Mouse (Mus musculus) ES-Bruce4 (cell line): ENCODE data around the gene Nphp1. TPM values are rescaled to one million over a fixed set of nuclear protein-coding genes. Genes with fewer than 3 reads are reported as not detected.

ENCODE experiments used
- H3K27ac ChIP-seq: 2 replicates; pipeline ENCODE4 v1.5.1; 2012; ENCODE audit warnings: low read length, inconsistent platforms; ENCODE audit not compliant: insufficient read depth
- H3K27me3 ChIP-seq: 2 replicates; pipeline ENCODE4 v1.6.1; 2012; ENCODE audit warnings: mild to moderate bottlenecking, low read length, inconsistent platforms; ENCODE audit not compliant: control insufficient read depth, poor library complexity, insufficient read depth, severe bottlenecking
- H3K36me3 ChIP-seq: 2 replicates; pipeline ENCODE4 v1.6.1; 2012; ENCODE audit warnings: inconsistent platforms, mild to moderate bottlenecking, low read length, moderate library complexity; ENCODE audit not compliant: control insufficient read depth, poor library complexity, insufficient read depth, severe bottlenecking
- H3K4me1 ChIP-seq: one replicate; pipeline ENCODE4 v1.8.1; 2011; ENCODE audit warnings: low read length; ENCODE audit not compliant: control insufficient read depth, insufficient read depth
- H3K4me3 ChIP-seq: 2 replicates; pipeline ENCODE4 v1.5.1; 2011; ENCODE audit warnings: low read depth, mild to moderate bottlenecking, low read length
- H3K9ac ChIP-seq: 2 replicates; pipeline ENCODE4 v1.6.1; 2012; ENCODE audit warnings: low read depth, mild to moderate bottlenecking, inconsistent platforms; ENCODE audit not compliant: poor library complexity, severe bottlenecking
- H3K9me3 ChIP-seq: replicated peaks from 2 replicates; pipeline ENCODE4 v1.6.1; 2012; ENCODE audit warnings: mild to moderate bottlenecking, low read length, inconsistent platforms; ENCODE audit not compliant: control insufficient read depth, poor library complexity, insufficient read depth, severe bottlenecking
- CTCF ChIP-seq: IDR thresholded peaks from one replicate; pipeline ENCODE4 v1.8.1; 2011; ENCODE audit warnings: low read depth, low read length
- EP300 ChIP-seq: IDR thresholded peaks from 2 replicates; pipeline ENCODE4 v1.6.1; 2011; ENCODE audit warnings: low read depth, low read length; ENCODE audit not compliant: insufficient read depth
- POLR2A ChIP-seq: IDR thresholded peaks from one replicate; pipeline ENCODE4 v1.8.1; 2011; ENCODE audit warnings: low read length; ENCODE audit not compliant: insufficient read depth
- polyA plus RNA-seq: library from polyadenylated mRNA; stranded (reverse); fragments of >200 nt; gene quantifications from 2 replicates; pipeline ENCODE4 v1.2.4, GENCODE M21; 2011; ENCODE audit warnings: low read depth; ENCODE audit not compliant: missing spikeins, insufficient read depth, insufficient read length

The Nphp1 gene
- polyA plus RNA-seq: 9.7 and 11.5 TPM in 2 replicates

DNA sequence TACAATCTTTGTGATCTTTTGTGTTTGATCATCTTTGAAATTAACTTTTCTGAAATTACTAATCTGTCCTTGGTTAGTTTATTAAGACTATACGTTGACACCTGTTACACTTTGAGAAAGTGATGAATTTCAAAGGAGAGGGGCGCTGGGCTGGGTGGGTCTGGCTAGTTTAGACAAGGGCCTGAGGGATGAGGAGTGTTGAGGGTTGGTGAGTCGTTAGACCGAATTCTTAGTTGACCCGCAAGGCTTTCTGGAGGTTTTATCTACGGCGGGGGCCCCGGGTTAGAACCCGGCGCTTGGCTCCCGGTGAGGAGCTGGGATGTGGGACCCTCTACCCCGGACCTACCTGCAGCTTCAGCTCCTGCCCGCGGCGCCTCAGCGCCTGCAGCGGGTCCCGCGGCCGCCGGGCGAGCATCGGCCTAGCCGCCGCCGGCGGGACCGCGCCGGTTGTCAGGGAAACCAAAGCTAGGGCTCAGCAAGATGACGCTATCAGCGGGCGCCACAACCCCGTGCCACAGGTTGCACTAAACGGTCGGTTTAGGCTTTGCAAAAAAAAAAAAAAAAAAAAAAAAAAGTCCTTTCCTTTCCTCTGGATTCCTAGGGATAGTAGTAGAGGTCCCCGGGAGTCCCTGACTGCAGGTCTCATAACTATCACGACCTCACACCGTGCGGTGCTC, at the start of gene Nphp1:
TSS of gene Nphp1 (minus strand) at position 458 of the 677 bp plus-strand sequence.
- TF ChIP-seq POLR2A: no peak
- TF ChIP-seq CTCF: no peak
- TF ChIP-seq EP300: no peak
- Histone ChIP-seq H3K4me3 (peak within 1 kb of the TSS; percentile 78), H3K36me3 (no peaks in the 10 kb centered on the region), H3K4me1 (peaks cover 3% of the 10 kb centered on the region), H3K27ac (peak within 1 kb of the TSS; percentile 15; the same call in 1 of the 2 replicates), H3K9ac (peak within 1 kb of the TSS; percentile 72), H3K9me3 (no peaks in the 10 kb centered on the region), H3K27me3 (no peaks in the 10 kb centered on the region)

GRCm38 (mm10) chr2:127832833-127833190, 44.1 kb upstream of the Nphp1 start:
- Histone ChIP-seq H3K27ac (no peak overlapping the region), H3K4me3 (no peak overlapping the region), H3K36me3 (peaks cover 11% of the 10 kb centered on the region), H3K9me3 (no peaks in the 10 kb centered on the region), H3K27me3 (no peaks in the 10 kb centered on the region), H3K9ac (no peak overlapping the region), H3K4me1 (no peaks in the 10 kb centered on the region)
- TF ChIP-seq EP300: no peak
- no peak for TF ChIP-seq POLR2A
- no peak for TF ChIP-seq CTCF

DNA sequence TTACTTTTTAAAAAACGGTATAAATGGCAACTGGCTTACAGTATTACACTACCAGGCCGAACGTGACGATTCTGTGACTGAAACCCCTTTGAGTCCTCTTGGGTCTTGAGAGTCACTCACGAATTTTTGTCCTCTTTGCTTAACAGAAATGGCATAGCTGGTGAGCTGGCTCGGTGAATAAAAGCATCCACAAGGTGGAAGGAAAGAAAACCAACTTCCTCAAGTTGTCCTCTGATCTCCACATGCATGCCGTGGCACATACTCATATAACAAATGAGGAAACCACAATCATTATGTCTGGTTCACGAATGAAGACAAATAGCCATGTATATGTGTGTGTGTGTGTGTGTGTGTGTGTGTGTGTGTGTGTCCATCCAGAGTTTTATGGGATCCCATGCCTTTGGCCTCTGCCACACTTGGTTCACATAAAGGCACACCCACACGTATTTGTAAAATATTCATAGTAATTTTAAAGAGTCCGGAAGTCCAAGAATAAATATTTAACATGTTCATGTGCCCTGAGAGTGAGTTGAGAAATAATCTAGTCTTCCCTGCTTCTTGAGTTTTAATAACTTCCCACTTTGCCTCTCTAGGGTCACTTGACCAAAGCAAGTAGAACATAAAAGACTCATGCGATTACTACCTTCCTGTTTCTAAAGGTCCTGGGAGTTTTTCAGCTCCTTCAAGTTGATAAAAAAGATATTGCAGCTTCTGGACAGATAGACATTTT, 43.6 kb upstream of the Nphp1 start:
- Histone ChIP-seq H3K4me1 (no peaks in the 10 kb centered on the region), H3K36me3 (peaks cover 11% of the 10 kb centered on the region), H3K27ac (peak overlapping the region; percentile 26; the same call in 1 of the 2 replicates), H3K9ac (peak overlapping the region; percentile 58), H3K4me3 (no peak overlapping the region; the same call in 1 of the 2 replicates), H3K9me3 (no peaks in the 10 kb centered on the region), H3K27me3 (no peaks in the 10 kb centered on the region)
- TF ChIP-seq EP300: no peak

DNA sequence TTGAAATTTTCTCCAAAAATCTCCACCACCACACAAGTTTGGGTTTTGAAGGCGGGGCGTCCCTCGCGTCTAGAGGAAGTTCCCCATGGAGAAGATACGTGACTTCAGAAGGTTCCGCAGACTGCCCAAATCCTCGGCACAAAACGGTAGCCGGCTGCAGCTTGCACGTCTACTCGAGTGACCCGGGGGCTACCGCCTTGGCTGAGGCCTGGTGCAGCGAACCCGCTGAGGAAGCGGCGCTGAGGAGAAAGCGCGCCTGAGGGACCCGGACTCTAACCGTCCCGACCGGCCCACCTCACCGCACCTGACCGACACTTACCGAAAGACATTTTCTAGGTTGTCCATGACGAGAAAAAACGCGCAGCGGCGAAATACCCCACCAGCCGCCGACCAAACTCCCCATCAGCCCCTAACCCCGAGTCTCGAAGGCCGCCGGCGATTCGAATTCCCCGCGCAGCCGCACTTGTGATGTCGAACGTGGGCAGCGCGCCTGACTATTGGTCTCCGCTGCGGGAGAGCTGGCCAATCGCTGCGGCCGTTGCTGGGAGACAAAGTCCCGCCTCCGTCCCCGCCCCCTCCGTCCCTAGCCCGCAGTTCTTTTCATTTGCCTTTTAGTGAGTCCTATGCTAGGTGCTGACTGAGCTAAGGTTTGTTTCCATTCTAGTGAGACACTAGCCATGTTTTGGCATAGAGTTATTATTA, 42.9 kb upstream of the Nphp1 start, which contains the start of gene Bub1:
TSS of gene Bub1 (minus strand) at position 465 of the 702 bp plus-strand sequence.
- peak within 1 kb of the TSS; percentile 26; the same call in 1 of the 2 replicates for H3K27ac ChIP-seq
- peak within 1 kb of the TSS; percentile 89 for H3K4me3 ChIP-seq
- H3K9ac ChIP-seq: peak within 1 kb of the TSS; percentile 91
- H3K27me3 ChIP-seq: no peaks in the 10 kb centered on the region
- H3K36me3 ChIP-seq: peaks cover 16% of the 10 kb centered on the region
- no peak for TF ChIP-seq EP300
- peak; percentile 32 for TF ChIP-seq POLR2A
- TF ChIP-seq CTCF: no peak
- H3K4me1 ChIP-seq: no peaks in the 10 kb centered on the region
- no peaks in the 10 kb centered on the region for H3K9me3 ChIP-seq

DNA sequence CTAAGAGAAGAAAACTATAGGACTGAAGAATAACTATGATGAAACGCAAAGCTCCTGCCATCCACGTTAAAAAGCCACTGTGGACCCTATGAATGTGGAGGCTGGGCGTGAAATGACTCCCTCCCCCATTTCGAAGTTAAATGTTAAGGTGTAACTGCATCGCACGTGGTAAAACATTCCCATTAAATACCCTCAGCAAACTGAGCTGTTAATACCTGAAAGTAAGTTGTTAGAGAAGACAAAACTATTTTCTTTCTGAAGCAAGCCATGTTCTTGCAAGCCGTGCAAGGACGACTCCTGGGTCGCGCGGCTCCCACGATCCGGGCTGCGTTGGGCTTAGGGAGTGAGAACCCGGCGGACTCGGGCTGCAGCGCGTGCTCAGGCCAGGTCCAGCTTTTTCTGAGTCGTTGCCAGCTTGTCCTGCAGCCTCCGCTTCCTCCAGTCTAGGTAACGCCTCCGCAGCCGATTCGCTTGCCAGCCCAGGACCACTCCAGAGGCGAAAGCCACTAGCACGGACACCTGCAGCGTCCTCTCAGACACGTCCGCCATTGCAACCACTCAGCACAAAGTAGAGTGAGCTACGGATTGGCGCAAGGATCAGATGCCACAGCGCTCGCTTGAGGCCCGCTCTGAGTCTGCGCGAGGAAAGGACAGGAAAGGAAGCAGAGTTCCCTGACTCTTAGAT, 3.4 kb upstream of the Nphp1 start, which contains the start of gene Mtln:
TSS of gene Mtln (minus strand) at position 570 of the 685 bp plus-strand sequence.
- Histone ChIP-seq H3K36me3 (no peaks in the 10 kb centered on the region), H3K4me3 (peak within 1 kb of the TSS; percentile 69), H3K27me3 (no peaks in the 10 kb centered on the region), H3K4me1 (peaks cover 3% of the 10 kb centered on the region), H3K27ac (peak within 1 kb of the TSS; percentile 25), H3K9me3 (no peaks in the 10 kb centered on the region), H3K9ac (peak within 1 kb of the TSS; percentile 49)
- no peak for TF ChIP-seq CTCF
- TF ChIP-seq EP300: 0 out of 2 replicates have a peak, but pooled peaks have one; percentile 44
- TF ChIP-seq POLR2A: peak; percentile 82
